Mouse (Mus musculus) stomach, postnatal 0 days (tissue): ENCODE results near the gene Adrb1.

Source experiments
- CTCF ChIP-seq: IDR thresholded peaks from 2 replicates; pipeline ENCODE4 v1.5.1; 2016; ENCODE audit warnings: antibody characterized with exemption, low read depth, mild to moderate bottlenecking, moderate library complexity
- EP300 ChIP-seq: optimal IDR thresholded peaks from 2 replicates; pipeline ENCODE3; 2016; ENCODE audit warnings: antibody characterized with exemption

DNA sequence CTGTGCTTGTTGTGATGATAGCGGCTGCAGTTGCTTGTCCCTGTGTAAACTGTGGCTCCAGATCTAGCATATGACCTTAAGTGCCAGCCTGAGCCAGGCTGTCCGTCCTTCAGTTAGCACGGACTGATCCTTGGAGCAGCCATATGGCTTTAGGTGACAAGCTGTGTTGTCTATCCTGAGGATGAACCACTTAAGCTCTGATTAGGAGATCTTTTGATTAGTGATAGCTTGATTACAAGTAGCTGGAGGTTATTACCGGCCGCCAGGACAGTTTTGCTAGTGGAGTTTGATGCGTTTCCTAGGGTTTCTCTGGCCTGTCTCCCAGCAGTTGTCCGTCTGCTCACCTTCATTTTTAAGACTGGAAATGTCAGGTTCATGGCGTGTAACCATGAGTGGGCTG is 4.0 kb upstream of the Adrb1 start:
- TF ChIP-seq EP300 = no peak
- TF ChIP-seq CTCF = no peak
